ENCODE assay signal across 8 mouse cellular contexts in genomic region chr13:60019291-60020174, GRCm38 (mm10).
A peak's percentile ranks its signal among the peaks of the same experiment; 100 is the strongest.
DNase-seq lines count a peak whose midpoint lies in the region; ATAC-seq lines count a peak whose summit lies in the region.

No protein-coding gene starts in this region.

- intact Hi-C loops in left cerebral cortex, postnatal 25 days (cut with DNase I): no loop called here

- no peak overlapping the region for H3K4me2 ChIP-seq in forebrain, embryonic 11.5 days (ENCODE audit: low read depth, low read length, severe bottlenecking)

- 29% methylated on average over 13 of the region's 13 CpGs for WGBS in forebrain, embryonic 10.5 days
- 23% methylated on average over 13 of the region's 13 CpGs for WGBS in forebrain, embryonic 11.5 days

- DNase-seq in forebrain, embryonic 10.5 days (ENCODE audit: extremely low spot score, low spot score): no peak
- no peak for DNase-seq in forebrain, embryonic 11.5 days (ENCODE audit: low spot score)
- DNase-seq in adrenal gland, postnatal 14 days: peak; percentile 76
- DNase-seq in heart, adult 8-10 months (ENCODE audit: low spot score): peak; percentile 68
- peak; percentile 39 to 41 for DNase-seq in kidney, postnatal 36 days
- DNase-seq in left cerebral cortex, adult 18-20 months (ENCODE audit: low spot score in 2 of 2): no peak
- DNase-seq in T-cell, adult 2 months (ENCODE audit: low spot score): no peak
- no peak for DNase-seq in left cerebral cortex, postnatal 25 days (ENCODE audit: low spot score in 2 of 2)

- no peaks in the 10 kb centered on the region for H3K27me3 ChIP-seq in forebrain, embryonic 10.5 days (ENCODE audit: poor library complexity, severe bottlenecking)
- H3K27me3 ChIP-seq in forebrain, embryonic 11.5 days (ENCODE audit: control insufficient read depth, insufficient read depth, low read length): no peaks in the 10 kb centered on the region

- H3K36me3 ChIP-seq in forebrain, embryonic 10.5 days (replicated peaks): no peaks in the 10 kb centered on the region
- no peaks in the 10 kb centered on the region for H3K36me3 ChIP-seq in forebrain, embryonic 11.5 days (ENCODE audit: control insufficient read depth, insufficient read depth, low read length)

- ATAC-seq in forebrain, embryonic 11.5 days (replicated peaks; ENCODE audit: low FRiP score): no peak

- H3K9me3 ChIP-seq in forebrain, embryonic 10.5 days: no peaks in the 10 kb centered on the region
- H3K9me3 ChIP-seq in forebrain, embryonic 11.5 days (ENCODE audit: control insufficient read depth, low read length): no peaks in the 10 kb centered on the region

- peak overlapping the region; percentile 80 for H3K27ac ChIP-seq in forebrain, embryonic 10.5 days
- H3K27ac ChIP-seq in forebrain, embryonic 11.5 days (ENCODE audit: low read depth, low read length): no peak overlapping the region; the same call in 1 of the 2 replicates

- H3K9ac ChIP-seq in forebrain, embryonic 11.5 days (ENCODE audit: low read length): no peak overlapping the region; the same call in 1 of the 2 replicates

- H3K4me1 ChIP-seq in forebrain, embryonic 10.5 days: peaks cover 34% of the 10 kb centered on the region
- H3K4me1 ChIP-seq in forebrain, embryonic 11.5 days (replicated peaks; ENCODE audit: control insufficient read depth, insufficient read depth, low read length): peaks cover 8% of the 10 kb centered on the region; the same call in 1 of the 2 replicates

- H3K4me3 ChIP-seq in forebrain, embryonic 10.5 days: no peak overlapping the region
- no peak overlapping the region for H3K4me3 ChIP-seq in forebrain, embryonic 11.5 days (ENCODE audit: low read depth, low read length)

Comparison
In these comparisons a context has a peak if more than half of its experiments do, and no peak if none do; other contexts are left out.
1. DNase-seq: peak in adrenal gland, postnatal 14 days (single experiment), heart, adult 8-10 months (single experiment) and kidney, postnatal 36 days (2 of 2); none in forebrain, embryonic 10.5 days (single experiment), forebrain, embryonic 11.5 days (single experiment), left cerebral cortex, adult 18-20 months (0 of 2), T-cell, adult 2 months (single experiment) and left cerebral cortex, postnatal 25 days (0 of 2).